Mouse (Mus musculus) embryonic fibroblast, embryonic 13.5 days (primary cell): ENCODE measurements around the gene Arhgef10l.

Experiments used
- CTCF ChIP-seq: IDR thresholded peaks from 2 replicates; pipeline ENCODE4 v1.5.1; 2011; ENCODE audit warnings: mild to moderate bottlenecking, control low read depth, low read length, moderate library complexity, borderline replicate concordance; ENCODE audit not compliant: insufficient read depth
- POLR2A ChIP-seq: IDR thresholded peaks from 2 replicates; pipeline ENCODE4 v1.6.1; 2011; ENCODE audit warnings: low read depth, mild to moderate bottlenecking, control low read depth, low read length, moderate library complexity

DNA sequence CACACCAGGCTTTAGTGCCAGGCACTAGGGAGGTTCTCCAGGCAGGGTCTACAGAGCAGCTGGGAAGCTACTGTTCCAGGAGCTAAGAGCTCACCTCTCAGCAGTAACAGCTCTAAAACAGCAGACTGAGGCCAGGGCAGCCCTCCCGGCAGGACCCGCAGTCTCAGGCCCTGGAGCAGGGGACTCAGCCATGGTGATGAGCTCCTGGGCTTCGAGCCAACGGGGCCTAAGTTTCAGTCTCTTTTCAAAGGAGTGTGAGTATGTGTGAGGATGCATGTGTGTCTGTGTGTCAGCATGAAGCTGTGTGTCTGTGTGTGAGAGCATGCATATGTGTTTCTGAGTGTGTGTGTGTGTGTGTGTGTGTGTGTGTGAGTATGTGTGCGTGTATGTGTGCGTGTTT is 60.6 kb downstream of the Arhgef10l start:
- TF ChIP-seq CTCF (no peak), POLR2A (no peak)
